Mouse (Mus musculus) urinary bladder, postnatal 25 days (tissue): ENCODE measurements at regions not wholly inside any gene's neighbourhood (a gene's known extent, or its start where the extent isn't known, plus 50 kb on each side); places are given as distances from the start of the nearest gene placed in this dataset.
"Not testable (repeated sequence)": the region's sequence is repeated elsewhere in the genome, so short reads cannot be mapped to it uniquely, and the experiment has no call there.

ENCODE experiments used
- DNase-seq: peaks from one replicate; pipeline ENCODE4 v3.0.0; 2022; ENCODE audit warnings: low spot score

DNA sequence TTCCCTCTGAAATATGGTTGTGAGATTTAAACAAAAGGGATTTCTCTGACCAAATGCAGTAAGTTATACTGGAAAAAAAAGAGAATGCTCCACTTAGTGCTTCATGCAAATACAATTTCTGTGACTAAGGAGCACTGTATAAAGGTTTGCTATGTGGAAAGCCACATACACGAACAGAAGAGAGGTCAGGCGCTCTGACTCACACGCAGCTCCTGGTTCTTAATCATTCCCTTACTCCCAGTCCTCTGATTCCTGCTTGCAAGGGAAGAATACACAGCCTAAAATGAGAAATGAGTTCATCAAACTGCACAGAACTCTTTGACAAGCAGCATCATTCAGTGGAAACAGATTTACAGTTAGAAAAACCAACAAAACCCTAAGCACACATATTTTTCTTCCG lies 406.8 kb downstream of the Gja1 start:
- DNase-seq: no peak

DNA sequence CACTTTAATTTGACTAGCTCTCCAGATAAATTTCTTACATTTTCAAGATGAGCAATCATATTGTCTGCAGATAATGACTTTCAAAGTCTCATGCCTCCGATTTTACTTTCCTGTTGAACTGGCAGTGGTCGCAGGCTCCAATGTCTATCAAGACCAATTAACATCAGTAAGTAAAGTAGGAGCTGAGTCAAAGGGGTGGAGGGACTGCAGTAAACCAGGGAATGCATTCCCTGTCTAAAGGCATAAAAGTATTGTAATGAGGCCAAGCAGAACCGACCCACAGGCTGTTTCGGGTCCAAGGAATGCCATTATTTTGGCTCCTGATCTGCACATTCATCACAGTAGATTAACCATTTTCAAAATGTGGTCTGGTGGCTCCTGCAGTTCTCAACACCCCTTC lies 411.0 kb downstream of the Gja1 start:
- DNase-seq: no peak

DNA sequence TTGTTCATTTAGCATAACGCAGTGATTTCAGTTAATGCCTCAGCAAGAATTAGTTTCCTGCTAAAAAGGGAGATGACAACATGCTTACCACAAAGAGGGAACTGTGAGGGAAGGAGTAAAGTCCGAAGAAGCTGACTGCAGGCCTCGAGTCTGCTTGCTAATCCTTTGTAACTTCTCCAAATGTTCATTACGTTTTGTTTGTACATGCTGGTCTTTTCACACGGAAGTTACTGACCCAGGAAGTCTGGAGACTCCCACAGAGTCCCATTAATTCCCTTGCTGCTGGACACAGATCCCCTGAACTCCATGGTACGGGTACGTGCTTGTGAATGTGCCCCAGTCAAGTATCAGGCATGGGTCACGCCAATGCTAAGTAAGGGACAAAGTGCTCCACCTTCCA lies 415.9 kb downstream of the Gja1 start:
- no peak for DNase-seq

DNA sequence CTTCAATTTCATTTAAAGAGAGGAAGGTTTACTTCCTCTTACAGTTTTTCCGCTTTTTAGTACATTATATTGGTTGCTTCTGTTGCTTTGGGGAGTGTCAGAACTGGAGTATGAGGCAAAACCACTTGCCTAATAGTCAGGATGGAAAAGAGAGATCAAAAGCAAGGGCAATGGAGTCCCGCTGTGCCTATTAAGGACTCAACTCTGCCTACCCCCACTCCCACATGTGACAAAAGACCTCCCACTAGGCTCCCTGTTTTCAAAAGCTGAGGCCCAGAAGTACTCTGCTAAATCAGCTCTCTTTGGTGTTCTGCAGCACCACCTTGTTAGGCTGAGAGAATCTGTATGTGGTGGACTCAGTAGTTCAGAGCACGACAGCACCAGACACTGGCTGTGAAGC lies 418.3 kb downstream of the Gja1 start:
- no peak for DNase-seq

DNA sequence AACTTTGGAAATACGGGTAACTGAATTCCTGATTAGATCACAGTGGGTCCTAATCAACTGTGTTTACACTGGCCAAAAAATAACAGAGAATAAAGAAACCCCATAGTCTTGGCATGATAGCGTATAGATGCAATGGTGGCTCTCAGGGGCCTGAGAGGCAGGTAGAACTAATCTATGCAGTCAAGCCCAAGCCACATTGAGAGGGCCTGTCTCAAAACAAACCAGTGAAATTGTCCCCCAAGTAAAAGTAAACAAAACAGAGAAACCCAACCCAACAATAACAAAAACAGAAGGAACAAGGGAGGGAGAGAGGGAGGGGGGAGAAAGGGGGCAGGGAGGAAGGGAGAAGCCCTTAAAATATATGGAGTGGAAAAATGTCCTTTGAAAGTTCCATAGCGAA lies 422.2 kb downstream of the Gja1 start:
- no peak for DNase-seq

DNA sequence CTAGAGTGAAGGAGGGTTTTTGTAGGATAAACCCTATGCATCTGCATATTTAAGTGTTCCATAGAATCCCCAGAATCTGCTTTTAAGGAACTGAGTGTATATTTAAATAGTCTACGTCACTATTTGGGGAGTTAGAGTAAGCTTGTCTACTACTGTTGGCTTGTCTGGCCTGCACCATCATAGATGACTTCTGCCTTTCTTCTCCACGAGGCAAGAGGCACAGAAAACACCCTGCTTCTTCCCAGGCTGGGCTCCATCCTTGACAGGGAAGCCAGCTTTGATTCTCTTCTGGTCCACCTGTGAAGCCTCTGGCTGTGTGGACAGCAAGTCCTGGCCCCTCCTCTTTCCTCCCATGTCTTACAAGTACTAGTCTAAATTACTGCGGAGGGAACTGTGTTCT lies 422.6 kb downstream of the Gja1 start:
- DNase-seq: no peak

DNA sequence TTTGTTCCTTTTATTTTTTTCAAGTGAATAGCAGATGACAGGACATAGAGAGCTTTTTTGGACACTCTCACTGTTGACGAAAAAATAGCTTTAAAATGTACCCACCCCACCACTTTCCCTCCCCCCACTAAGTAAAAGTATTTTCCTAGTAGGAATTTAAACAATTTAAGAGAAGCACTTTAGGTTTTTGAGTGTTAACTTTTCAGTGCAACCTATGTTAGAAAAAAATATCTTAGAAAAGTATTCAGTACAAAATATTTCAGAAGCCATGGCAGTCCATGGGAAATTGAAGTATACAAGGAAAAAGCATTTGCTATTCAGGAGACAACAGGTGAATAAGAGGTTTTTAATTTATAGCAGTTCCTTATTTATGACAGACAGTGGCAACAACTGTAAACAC lies 431.9 kb downstream of the Gja1 start:
- no peak for DNase-seq

DNA sequence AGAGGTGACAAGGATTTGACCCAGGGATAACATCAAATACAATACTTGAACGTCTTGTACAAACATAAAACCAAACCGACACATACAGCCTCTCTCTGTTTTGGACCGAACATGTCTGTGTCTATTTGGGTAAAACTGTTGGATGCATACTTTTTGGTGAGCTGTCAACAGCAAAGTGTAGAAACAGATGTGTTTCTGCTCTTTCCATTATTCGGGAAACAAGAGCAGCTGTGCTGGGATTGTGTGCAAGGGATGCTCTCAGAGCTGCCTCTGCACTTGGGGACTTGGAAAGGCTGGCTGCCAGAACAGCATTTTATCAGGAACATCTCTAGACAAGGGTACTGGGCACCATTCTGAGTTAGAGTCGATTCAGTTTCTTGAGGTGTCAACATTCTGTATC lies 445.0 kb downstream of the Gja1 start:
- no peak for DNase-seq

DNA sequence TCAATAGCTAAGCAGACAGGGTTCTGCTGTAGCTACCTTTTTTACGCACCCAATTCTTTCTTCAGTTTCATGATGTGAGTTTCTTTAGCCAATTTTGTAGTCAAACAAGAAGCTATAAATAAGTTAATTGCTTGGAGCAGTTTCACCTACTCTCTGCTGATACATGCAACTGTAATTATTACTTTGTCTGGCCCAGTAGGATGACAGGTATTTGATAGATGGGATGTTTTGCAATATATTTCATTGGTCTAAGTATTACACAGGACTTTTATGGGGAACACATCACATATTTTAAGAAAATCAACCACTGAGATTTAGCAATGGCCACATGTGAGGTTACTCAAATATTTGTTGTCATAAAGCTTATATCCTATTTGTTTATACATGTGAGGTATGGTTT lies 454.2 kb downstream of the Gja1 start:
- DNase-seq: no peak

DNA sequence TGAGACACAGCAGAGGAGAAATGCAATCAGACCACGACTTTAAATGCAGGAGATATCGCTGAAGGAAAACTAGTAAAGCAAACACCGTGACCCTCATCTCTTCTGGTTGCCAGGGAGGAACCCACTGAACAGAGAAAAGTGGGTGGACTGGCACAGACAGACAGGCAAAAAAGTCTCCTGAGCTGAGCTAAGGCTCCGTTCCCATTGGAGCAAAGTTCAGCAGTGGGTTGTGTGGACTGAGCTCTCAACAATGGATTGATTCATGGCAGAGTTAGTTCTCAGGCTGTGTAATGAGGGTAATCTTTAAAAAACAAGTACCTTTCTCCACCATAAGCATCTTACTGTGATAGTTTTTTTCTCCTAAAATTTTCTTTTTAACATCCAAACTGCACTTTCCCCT lies 454.8 kb downstream of the Gja1 start:
- DNase-seq: no peak

DNA sequence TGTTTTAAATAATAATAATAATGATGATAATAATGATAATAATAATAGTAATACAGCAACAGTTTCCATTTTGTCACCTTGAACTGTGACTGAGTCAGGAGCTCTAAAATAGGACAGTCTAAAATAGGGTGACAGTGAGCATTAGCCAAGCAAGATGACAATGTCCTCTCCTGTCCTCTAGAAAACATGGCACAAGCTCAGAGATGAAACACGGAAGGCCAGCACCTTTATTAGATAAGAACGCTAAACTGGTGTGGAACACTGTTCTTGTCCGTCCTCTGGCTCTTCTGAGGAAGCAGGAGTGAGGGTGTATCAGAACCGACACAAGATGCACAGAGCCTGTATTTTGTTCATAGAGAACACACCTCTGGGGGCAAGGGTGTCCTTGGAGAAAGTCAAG lies 459.0 kb downstream of the Gja1 start:
- DNase-seq: no peak

DNA sequence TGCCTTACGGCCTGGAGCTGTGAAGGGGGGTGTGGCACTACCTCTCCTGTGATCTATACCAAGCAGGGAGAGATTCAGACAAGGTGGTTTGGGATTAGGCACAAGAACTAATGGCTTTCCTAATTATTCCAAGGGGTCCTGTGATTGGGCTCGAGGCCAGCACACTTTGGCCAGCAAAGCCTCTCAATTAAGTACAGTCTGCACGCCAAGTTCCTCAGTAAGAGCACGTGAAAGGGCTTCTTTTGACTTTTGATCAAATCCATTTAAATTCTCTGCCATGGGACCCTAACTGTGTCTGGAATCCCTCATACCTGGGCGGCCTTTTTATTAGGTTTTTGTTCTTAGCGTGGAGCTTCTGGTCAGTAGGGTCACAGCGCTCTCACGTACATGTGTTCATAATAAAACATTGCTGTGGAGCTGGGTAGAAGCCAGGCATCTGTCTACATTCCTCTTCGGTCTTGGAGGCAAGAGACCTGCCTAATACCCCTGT lies 461.9 kb downstream of the Gja1 start:
- DNase-seq: no peak

DNA sequence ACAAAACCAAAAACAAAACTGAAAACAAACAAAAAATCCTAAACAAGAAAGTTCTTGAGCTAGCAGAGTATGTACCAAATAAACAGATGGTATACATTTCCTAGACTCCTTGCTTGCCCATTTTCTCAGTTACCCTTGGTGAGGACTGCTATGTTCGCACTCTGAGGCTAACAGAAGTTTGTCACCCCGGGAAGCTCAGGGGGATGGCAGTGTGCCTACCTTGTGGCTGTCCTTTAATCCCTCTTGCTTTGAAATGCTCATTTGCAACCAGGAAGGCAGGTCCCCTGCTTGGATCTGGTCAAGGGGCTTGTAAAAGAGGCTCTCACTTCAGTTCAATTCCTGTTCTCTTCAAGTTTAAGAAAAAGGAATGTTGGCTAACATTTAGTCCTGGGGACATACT lies 462.4 kb downstream of the Gja1 start:
- DNase-seq: no peak

DNA sequence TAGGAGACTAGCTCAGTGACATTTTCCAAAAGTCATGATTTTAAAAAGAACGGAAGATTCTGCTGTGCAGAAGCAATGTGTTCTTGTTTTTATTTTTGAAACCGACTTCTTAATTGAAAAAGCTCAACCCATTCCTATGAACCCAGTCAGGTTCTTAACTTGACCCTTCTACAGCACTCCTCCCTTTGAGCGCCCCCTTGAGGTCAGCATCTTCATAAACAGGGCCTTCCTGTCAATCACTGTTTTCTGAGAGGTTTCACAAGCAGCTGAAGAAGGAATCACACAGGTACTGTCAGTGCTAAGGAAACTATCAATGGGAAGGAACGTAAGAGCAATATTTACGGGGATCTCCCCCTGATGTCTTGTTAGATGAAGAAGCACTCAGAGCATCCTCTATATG lies 463.6 kb downstream of the Gja1 start:
- peak; percentile 13 for DNase-seq

DNA sequence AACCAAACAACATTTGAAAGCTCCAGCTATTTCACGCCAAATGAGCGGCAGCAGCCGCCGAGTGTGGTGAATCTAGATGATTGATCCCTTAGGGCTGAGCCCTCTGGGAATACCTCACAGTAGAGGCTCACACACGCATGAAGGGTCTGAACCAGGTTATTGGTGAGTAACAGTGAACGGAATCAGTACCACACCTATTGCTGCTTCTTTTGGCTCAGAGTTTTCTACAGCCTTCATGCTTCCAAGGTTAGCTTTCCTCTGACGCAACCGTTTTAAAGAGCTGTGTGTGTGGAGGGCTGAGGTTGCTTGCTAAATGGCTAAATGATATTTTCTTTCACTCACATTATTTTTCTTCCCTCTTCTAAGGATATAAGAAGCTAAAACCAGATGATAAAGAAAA lies 464.4 kb downstream of the Gja1 start:
- no peak for DNase-seq

DNA sequence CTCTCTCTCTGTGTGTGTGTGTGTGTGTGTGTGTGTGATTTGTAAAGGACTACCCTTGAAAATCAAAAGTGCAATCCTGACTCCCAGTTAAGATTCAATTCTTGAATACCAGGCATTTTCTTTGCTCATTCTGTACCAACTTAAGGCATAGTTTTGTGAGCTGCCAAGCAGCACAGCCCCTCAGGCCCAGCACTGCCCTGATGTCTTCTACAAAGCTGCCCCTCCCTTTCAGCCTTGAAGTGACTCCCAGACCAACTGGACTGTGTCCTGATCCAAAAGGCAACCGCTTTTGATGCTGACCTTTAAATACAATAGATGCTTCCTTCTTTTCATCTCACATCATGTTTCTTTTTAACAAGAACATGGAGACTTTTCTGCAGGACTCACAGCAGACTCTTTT lies 464.8 kb downstream of the Gja1 start:
- no peak for DNase-seq

DNA sequence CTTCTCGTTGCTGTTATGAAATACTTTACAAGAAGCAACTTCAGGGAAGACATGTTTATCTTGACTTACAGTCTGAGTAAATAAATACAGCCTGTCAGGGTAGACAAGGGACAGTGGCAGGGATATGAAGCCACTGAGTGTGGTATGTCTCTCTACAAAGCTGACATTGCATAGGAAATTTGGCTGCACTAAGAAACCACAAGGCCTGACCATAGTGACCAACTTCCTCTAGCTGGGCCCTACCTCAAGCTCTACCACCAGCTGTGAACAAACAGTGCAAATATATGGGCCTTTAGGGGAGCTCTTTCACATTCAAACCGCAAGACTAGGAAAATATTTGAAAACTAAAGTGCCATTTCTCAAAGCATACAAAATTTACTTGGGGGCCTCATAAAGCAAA lies 475.4 kb downstream of the Gja1 start:
- no peak for DNase-seq

DNA sequence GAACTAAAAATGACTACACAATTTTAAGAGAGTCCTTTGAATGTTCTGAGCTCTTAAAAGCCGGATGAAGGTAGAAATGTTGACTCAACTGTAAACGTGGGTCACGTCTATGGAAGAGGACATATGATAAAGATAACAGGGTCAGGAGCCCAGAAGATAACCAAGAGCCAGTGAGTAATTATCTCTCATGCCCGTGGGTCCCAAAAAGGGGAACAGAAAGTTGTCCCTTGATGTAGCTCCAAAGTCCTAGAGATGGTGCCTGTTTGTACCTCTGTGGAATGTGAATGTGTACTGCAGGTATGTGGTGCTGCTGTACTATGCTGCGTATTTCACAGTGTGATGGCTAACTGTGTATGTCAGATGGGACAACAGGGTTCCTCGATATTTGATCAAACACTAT lies 479.1 kb downstream of the Gja1 start:
- DNase-seq: no peak

DNA sequence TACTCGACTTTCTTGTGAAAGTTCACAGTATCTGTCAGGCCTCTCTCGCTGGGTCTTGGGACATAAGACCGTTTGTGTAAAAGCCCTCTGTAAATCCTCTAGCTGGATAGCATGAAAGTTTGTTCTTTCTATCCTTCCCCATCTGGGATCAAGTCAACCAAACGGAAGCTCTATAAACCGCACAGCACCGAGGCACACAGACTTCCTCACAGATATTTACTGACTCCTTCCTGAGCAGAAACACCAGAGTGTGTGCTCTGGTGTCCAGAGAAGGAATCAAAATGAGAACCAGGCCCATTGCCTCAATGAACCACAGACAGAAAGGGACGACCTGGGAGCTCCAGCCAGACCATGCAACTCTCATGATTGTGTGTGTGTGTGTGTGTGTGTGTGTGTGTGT lies 502.6 kb downstream of the Gja1 start:
- DNase-seq: no peak

DNA sequence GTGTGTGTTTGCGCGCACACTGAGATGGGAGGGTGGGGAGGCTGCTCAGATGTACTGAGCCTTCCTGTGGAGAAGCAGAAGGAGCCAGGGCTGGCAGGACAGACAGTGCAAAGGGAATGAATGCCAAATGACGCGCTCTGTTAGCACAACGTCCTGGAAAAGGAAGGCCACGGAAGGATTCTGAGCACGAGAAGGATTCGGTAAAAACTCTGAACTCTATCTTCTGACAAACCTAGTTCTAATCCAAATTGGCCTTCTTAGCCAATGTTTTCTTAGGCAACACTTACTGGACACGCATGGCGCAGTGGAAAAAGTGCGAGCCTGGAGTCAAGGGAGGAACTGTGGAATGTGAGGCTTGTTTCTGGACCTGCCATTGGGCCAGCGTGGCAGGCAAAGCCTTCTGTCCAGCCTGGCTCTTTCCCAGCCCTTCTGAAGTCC lies 503.0 kb downstream of the Gja1 start:
- DNase-seq: no peak

DNA sequence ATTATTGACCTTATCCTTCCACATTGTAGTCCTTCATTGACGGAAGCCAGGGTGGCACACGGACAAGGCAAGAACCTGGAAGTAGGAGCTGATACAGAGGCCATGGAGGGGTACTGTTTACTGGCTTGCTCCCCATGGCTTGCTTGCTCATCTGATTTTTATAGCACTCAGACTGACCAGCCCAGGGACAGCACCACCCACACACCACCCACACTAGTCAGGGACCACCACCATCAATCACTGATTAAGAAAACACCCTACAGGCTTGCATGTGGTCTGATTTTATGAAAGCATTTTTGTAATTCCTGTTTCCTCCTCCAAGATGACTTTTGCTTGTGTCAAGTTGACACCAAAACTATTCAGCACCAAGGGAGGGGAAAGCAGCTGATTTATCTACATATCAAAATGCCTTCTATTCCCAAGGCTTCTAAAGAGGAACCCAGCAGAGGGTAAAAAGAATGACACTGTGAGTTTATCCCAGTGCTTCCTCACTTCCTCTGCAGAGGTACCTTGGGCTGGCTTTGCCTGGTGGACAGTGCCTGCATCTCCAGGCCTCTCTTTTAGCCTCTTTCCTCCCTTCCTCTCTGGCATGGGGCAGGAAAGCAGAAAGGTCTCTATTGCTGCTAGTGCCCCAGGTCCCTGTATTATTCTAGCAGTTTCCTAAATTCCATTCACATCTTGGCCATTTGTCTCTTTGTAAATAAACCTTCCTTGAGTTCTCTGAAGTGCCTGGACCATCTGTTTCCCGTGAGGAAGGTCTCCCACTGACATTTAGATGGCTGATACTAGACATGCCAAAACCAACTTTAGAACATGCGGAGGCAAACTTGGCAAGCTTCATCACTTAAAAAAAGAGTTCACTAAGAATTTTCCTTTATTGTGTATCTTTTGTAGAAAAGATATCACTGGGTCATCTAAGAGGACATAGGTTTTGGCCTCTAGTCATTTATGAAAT lies 507.6 kb downstream of the Gja1 start:
- DNase-seq: no peak

DNA sequence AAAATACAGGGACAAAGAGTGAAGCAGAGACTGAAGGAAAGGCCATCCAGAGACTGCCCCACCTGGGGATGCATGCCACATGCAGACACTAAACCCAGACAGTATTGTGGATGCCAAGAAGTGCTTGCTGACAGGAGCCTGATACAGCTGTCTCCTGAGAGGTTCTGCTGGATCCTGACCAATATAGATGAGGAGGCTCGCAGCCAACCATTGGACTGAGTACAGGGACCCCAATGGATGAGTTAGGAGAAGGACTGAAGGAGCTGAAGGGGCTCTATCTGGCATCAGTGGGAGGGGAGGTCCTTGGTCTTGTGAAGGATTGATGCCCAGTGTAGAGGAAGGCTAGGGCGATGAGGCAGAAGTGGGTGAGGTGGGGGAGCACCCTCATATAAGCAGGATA lies 514.4 kb downstream of the Gja1 start:
- DNase-seq: not testable (repeated sequence)

DNA sequence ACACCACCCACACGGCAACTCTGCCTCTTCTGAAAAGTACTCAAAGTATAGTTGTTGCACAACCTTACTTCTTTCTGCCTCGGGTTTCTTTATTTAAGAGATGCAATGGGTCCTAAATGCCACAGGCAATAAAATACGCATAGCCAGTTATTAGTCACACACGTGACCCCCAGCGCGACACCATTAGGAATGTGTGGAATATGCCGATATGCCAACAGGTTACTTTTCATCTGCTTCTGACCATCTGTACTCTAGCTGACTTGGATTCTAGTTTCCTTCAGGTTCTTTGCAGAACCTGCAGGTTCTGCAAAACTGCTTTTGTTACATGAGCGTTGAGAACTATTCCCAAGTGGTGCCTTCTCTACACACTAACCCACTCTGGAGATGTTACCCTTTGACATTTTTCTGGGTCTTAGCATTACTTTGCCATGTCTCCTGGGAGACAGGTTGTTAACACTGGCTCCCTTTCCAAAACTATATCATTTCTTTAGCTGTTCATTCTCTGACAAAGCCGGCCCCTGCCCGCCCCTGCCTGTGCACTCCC lies 515.6 kb downstream of the Gja1 start:
- no peak for DNase-seq

DNA sequence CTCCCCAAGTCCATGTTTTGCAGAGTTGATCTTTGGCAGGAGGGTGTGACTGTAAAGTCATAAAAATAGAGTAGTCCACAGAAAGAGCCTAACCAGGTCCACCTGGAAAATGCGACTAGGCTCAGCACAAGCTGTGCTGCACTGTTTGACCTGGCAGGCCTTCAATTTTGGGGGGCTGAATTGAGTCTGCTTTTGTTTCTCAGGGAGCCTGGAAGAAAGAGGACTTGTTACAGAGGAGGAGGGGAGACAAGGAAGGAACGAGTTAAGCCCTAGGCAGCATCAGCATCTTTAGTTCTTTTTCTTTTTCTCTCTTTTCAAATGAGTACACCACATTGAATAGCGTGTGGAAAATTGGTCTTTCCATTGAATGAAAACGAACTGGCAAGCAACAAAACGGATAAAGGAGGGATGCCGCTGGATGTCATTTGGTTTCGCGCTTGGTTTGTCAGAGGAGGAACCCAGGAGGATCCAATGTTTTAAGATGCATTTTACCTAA lies 516.1 kb downstream of the Gja1 start:
- DNase-seq: no peak
